Mouse (Mus musculus) midbrain, embryonic 11.5 days (tissue): ENCODE results near the gene Ppp2r3d. TPM values are rescaled to one million over a fixed set of nuclear protein-coding genes. Genes with fewer than 3 reads are reported as not detected.

Experiments used
- ATAC-seq: fragments of 200-750 bp; cut with Nextera tagmentation; 2 replicates; pipeline ENCODE4 v1.8.0; 2017; ENCODE audit warnings: moderate TSS enrichment, moderate library complexity; ENCODE audit not compliant: low FRiP score
- DNase-seq: peaks from one replicate; pipeline ENCODE4 v3.0.0; 2015; ENCODE audit warnings: low spot score; ENCODE audit errors: missing footprints
- H3K27ac ChIP-seq: fragments of 300-500 bp; sonication (generic); 2 replicates; pipeline ENCODE4 v1.5.1; 2014; ENCODE audit warnings: low read depth, low read length
- H3K27me3 ChIP-seq: fragments of 300-500 bp; sonication (generic); 2 replicates; pipeline ENCODE4 v1.6.1; 2014; ENCODE audit warnings: mild to moderate bottlenecking, low read length, moderate library complexity, mixed read lengths; ENCODE audit not compliant: control insufficient read depth, insufficient read depth
- H3K36me3 ChIP-seq: fragments of 300-500 bp; sonication (generic); 2 replicates; pipeline ENCODE4 v1.6.1; 2014; ENCODE audit warnings: mild to moderate bottlenecking, low read length, moderate library complexity, mixed read lengths; ENCODE audit not compliant: control insufficient read depth, insufficient read depth
- H3K4me1 ChIP-seq: fragments of 300-500 bp; sonication (generic); 2 replicates; pipeline ENCODE4 v1.6.1; 2014; ENCODE audit warnings: low read length; ENCODE audit not compliant: control insufficient read depth, insufficient read depth
- H3K4me2 ChIP-seq: fragments of 300-500 bp; sonication (generic); 2 replicates; pipeline ENCODE4 v1.6.1; 2014; ENCODE audit warnings: mild to moderate bottlenecking, moderate library complexity
- H3K4me3 ChIP-seq: fragments of 300-500 bp; sonication (generic); 2 replicates; pipeline ENCODE4 v1.5.1; 2014; ENCODE audit warnings: low read depth, low read length
- H3K9ac ChIP-seq: fragments of 300-500 bp; sonication (generic); 2 replicates; pipeline ENCODE4 v1.6.1; 2014; ENCODE audit warnings: low read length
- H3K9me3 ChIP-seq: fragments of 300-500 bp; sonication (generic); 2 replicates; pipeline ENCODE4 v1.6.1; 2016; ENCODE audit warnings: low read length; ENCODE audit not compliant: control insufficient read depth
- WGBS: fragments of 180-500 bp; shearing (Covaris S2); extraction: QIAGEN DNeasy Blood & Tissue Kit; methylation state at CpG from one replicate; pipeline ENCODE4 v1.1.7; 2014; 5-methylcytosine and 5-hydroxymethylcytosine counted together
- polyA plus RNA-seq: library from polyadenylated mRNA; unstranded; fragments of >200 nt; fragmentation: Nextera tagmentation; extraction: Ambion mirVana; gene quantifications from 2 replicates; pipeline ENCODE4 v1.2.1, GENCODE M21; 2014

Gene Ppp2r3d
- polyA plus RNA-seq, 1 experiment from 2014 or later: 113 TPM

GRCm38 (mm10) chr9:124422900-124423551 lies 53.7 kb downstream of the Ppp2r3d start:
- Histone ChIP-seq H3K9ac (peak overlapping the region; percentile 79), H3K27me3 (no peaks in the 10 kb centered on the region), H3K4me3 (peak overlapping the region; percentile 68), H3K4me1 (no peaks in the 10 kb centered on the region), H3K27ac (peak overlapping the region; percentile 96), H3K9me3 (no peaks in the 10 kb centered on the region), H3K4me2 (peak overlapping the region; percentile 55), H3K36me3 (no peaks in the 10 kb centered on the region)
- WGBS: under 1% methylated on average over 58 of the region's 59 CpGs
- peak; percentile 69 for ATAC-seq
- peak; percentile 99 for DNase-seq

GRCm38 (mm10) chr9:124422427-124422826 lies 54.3 kb downstream of the Ppp2r3d start:
- Histone ChIP-seq H3K9me3 (no peaks in the 10 kb centered on the region), H3K4me2 (peak overlapping the region; percentile 55), H3K36me3 (no peaks in the 10 kb centered on the region), H3K4me3 (peak overlapping the region; percentile 68), H3K9ac (no peak overlapping the region), H3K4me1 (no peaks in the 10 kb centered on the region), H3K27me3 (no peaks in the 10 kb centered on the region), H3K27ac (peak overlapping the region; percentile 96; the same call in 1 of the 2 replicates)
- ATAC-seq (no peak), DNase-seq (no peak)
- 4% methylated on average over 23 of the region's 25 CpGs for WGBS

GRCm38 (mm10) chr9:124412921-124413320 lies 63.8 kb downstream of the Ppp2r3d start:
- ATAC-seq: no peak
- H3K4me1 ChIP-seq: no peaks in the 10 kb centered on the region

GRCm38 (mm10) chr9:124411553-124411952 lies 65.1 kb downstream of the Ppp2r3d start:
- no peak overlapping the region for H3K27ac ChIP-seq
- H3K36me3 ChIP-seq: no peaks in the 10 kb centered on the region
- no peaks in the 10 kb centered on the region for H3K4me1 ChIP-seq
- no peak overlapping the region for H3K4me2 ChIP-seq
- H3K9ac ChIP-seq: no peak overlapping the region
- ATAC-seq: no peak
- WGBS: 59% methylated on average over 1 of the region's 1 CpGs
- H3K27me3 ChIP-seq: no peaks in the 10 kb centered on the region
- no peak overlapping the region for H3K4me3 ChIP-seq
- no peaks in the 10 kb centered on the region for H3K9me3 ChIP-seq
- DNase-seq: no peak

More at GRCm38 (mm10) chr9:124412921-124413320, 63.8 kb downstream of the Ppp2r3d start:
- no peaks in the 10 kb centered on the region for H3K36me3 ChIP-seq
- no peak for DNase-seq
- H3K27me3 ChIP-seq: no peaks in the 10 kb centered on the region
- H3K9me3 ChIP-seq: no peaks in the 10 kb centered on the region
- H3K27ac ChIP-seq: no peak overlapping the region
- H3K4me2 ChIP-seq: no peak overlapping the region
- no peak overlapping the region for H3K9ac ChIP-seq
- H3K4me3 ChIP-seq: no peak overlapping the region

GRCm38 (mm10) chr9:124408564-124408963 lies 68.1 kb downstream of the Ppp2r3d start:
- Histone ChIP-seq H3K4me1 (no peaks in the 10 kb centered on the region), H3K4me2 (no peak overlapping the region), H3K36me3 (no peaks in the 10 kb centered on the region), H3K27me3 (no peaks in the 10 kb centered on the region), H3K4me3 (no peak overlapping the region), H3K9me3 (no peaks in the 10 kb centered on the region), H3K9ac (no peak overlapping the region), H3K27ac (no peak overlapping the region)
- DNase-seq: no peak
- 57% methylated on average over 1 of the region's 1 CpGs for WGBS
- no peak for ATAC-seq

Other genes starting within 250 kb of the Ppp2r3d start
- gene 2010315B03Rik, start 164.2 kb downstream of the Ppp2r3d start, polyA plus RNA-seq: 6.0 and 7.1 TPM in 2 replicates
- not detected in 2 replicates for gene Gm21836, start 16.9 kb upstream of the Ppp2r3d start, polyA plus RNA-seq